Mouse (Mus musculus): ENCODE measurements at regions not wholly inside any gene's neighbourhood (a gene's known extent, or its start where the extent isn't known, plus 50 kb on each side); places are given as distances from the start of the nearest gene placed in this dataset.
A peak's percentile ranks its signal among the peaks of the same experiment; 100 is the strongest.

DNA sequence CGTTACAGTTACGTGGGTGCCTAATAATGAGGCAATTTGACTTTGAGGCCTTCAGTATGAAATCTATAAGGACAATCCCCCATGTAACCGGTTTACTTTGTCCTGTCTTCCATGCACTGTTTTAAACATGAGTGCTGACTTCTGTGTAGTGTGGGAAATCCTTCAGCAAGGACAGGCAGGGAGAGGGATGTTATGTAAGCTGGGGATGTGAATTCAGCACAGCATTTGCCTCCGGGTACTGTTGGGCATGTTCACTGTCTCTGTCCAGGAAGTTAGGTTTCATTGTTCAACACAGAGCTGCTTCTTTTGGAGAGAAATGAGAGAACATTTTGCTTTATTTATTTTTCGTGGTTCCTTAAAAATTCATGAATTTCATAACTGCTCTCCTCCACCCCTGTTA, 322.7 kb downstream of the Rnf144a start:
- no peaks in the 10 kb centered on the region for H3K4me1 ChIP-seq (ENCODE audit: control insufficient read depth, insufficient read depth, low read length)
- DNase-seq (ENCODE audit: low spot score) (no peak), ATAC-seq (ENCODE audit: insufficient read depth, low FRiP score, low TSS enrichment) (no peak)
- H3K9ac ChIP-seq (ENCODE audit: low read length) = no peak overlapping the region
- no peak overlapping the region for H3K27ac ChIP-seq (ENCODE audit: low read depth, low read length)
- no peak overlapping the region for H3K4me3 ChIP-seq (ENCODE audit: low read depth, low read length)
- no peaks in the 10 kb centered on the region for H3K36me3 ChIP-seq (ENCODE audit: control insufficient read depth, insufficient read depth, low read length)
- H3K9me3 ChIP-seq (ENCODE audit: control insufficient read depth, low read length) = no peaks in the 10 kb centered on the region
- no peak overlapping the region for H3K4me2 ChIP-seq (ENCODE audit: low read depth)
- H3K27me3 ChIP-seq (ENCODE audit: control insufficient read depth, insufficient read depth, low read length) = no peaks in the 10 kb centered on the region
- WGBS = 80% methylated on average over 5 of the region's 5 CpGs

DNA sequence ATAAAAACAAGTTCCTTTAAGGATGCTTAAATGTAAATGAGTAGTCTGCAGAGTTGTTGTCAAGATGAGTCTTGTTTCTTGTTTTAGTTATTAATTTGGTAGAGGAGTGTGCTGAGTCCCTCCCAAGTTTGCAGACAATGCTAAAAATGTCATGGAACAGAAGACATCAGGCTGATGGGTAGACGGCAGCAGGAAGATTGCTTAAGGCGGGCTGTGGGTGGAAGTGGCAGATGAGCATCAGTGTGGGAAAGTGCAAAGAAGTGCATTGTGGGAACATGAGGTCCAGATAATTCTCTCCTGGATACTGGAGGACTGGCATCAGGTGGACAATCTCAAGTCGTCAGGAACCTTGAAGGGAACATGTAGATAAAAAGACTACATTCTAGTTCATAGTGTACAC, 323.2 kb downstream of the Rnf144a start:
- Histone ChIP-seq H3K4me3 (ENCODE audit: low read depth, low read length) (no peak overlapping the region), H3K27ac (ENCODE audit: low read depth, low read length) (no peak overlapping the region), H3K36me3 (ENCODE audit: control insufficient read depth, insufficient read depth, low read length) (no peaks in the 10 kb centered on the region), H3K9me3 (ENCODE audit: control insufficient read depth, low read length) (no peaks in the 10 kb centered on the region), H3K9ac (ENCODE audit: low read length) (no peak overlapping the region), H3K4me2 (ENCODE audit: low read depth) (no peak overlapping the region), H3K4me1 (ENCODE audit: control insufficient read depth, insufficient read depth, low read length) (no peaks in the 10 kb centered on the region), H3K27me3 (ENCODE audit: control insufficient read depth, insufficient read depth, low read length) (no peaks in the 10 kb centered on the region)
- DNase-seq (ENCODE audit: low spot score) (no peak), ATAC-seq (ENCODE audit: insufficient read depth, low FRiP score, low TSS enrichment) (no peak)
- 83% methylated on average over 3 of the region's 3 CpGs for WGBS

DNA sequence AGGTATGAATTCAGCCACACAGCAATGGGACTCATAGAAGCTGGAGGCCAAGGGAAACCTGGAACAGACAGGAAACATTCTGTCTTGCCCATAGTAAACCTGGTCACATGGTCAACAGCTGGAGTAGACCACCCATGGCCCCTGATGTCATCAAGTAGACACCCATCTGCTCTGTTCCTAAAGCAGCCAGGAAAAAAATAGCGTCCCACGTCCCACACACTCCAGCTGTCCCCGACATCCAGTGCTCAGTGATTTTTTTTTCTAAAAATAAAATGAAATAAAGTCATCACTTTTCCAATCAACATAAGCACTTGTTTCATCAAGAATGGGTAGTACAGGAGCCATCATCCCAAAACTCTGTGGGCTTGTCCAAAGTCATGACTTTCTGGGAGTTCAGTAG, 326.7 kb downstream of the Rnf144a start:
- H3K4me2 ChIP-seq (ENCODE audit: low read depth) = no peak overlapping the region
- WGBS = 76% methylated on average over 3 of the region's 3 CpGs
- no peak overlapping the region for H3K27ac ChIP-seq (ENCODE audit: low read depth, low read length)

DNA sequence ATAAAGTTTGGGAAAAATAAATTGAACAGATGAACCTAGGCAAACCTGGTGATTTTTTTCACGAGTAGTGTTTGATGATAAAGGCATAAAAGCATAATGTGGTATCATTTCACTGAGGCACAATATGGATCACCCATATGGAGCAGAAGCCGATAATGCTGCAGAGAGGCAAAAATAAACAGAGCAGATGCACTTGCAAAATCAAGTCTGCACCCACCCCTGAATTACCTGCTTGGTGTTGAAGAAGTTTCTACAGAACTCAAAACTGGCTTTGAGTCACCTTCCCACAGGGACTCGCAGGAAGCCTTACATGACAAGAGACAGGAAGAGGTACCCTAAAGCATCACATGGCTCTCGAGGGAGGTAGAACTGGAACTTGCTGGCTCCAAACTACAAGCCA, 328.1 kb downstream of the Rnf144a start:
- H3K4me2 ChIP-seq (ENCODE audit: low read depth) = no peak overlapping the region
- 89% methylated on average over 4 of the region's 4 CpGs for WGBS
- no peak overlapping the region for H3K27ac ChIP-seq (ENCODE audit: low read depth, low read length)
- H3K4me3 ChIP-seq (ENCODE audit: low read depth, low read length) = no peak overlapping the region
- no peak for ATAC-seq (ENCODE audit: insufficient read depth, low FRiP score, low TSS enrichment)
- H3K36me3 ChIP-seq (ENCODE audit: control insufficient read depth, insufficient read depth, low read length) = no peaks in the 10 kb centered on the region
- no peaks in the 10 kb centered on the region for H3K9me3 ChIP-seq (ENCODE audit: control insufficient read depth, low read length)
- no peak for DNase-seq (ENCODE audit: low spot score)
- H3K4me1 ChIP-seq (ENCODE audit: control insufficient read depth, insufficient read depth, low read length) = no peaks in the 10 kb centered on the region
- H3K9ac ChIP-seq (ENCODE audit: low read length) = no peak overlapping the region
- no peaks in the 10 kb centered on the region for H3K27me3 ChIP-seq (ENCODE audit: control insufficient read depth, insufficient read depth, low read length)

More for the DNA sequence above, 326.7 kb downstream of the Rnf144a start:
- no peak overlapping the region for H3K4me3 ChIP-seq (ENCODE audit: low read depth, low read length)
- no peak overlapping the region for H3K9ac ChIP-seq (ENCODE audit: low read length)
- H3K36me3 ChIP-seq (ENCODE audit: control insufficient read depth, insufficient read depth, low read length) = no peaks in the 10 kb centered on the region
- no peaks in the 10 kb centered on the region for H3K9me3 ChIP-seq (ENCODE audit: control insufficient read depth, low read length)
- ATAC-seq (ENCODE audit: insufficient read depth, low FRiP score, low TSS enrichment) (no peak), DNase-seq (ENCODE audit: low spot score) (no peak)
- no peaks in the 10 kb centered on the region for H3K27me3 ChIP-seq (ENCODE audit: control insufficient read depth, insufficient read depth, low read length)
- no peaks in the 10 kb centered on the region for H3K4me1 ChIP-seq (ENCODE audit: control insufficient read depth, insufficient read depth, low read length)

DNA sequence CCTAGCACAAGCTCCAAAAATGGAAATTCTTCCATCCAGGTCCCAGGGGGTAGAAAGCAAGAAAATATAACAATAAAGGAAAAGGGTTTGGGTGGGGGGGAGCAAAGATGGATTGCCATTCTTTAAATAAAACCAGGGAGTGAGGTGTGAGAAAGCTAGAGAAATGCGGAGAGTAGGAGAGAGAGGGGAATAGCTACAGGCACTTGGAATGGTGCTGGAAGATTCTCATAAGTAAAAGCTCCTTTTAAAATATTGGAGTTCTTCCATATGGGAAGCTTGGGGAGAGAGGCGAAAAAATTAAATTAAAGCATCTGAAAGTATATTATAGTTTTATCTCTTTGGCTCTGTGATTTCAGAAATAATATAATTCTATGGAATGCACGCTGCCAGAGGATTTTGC, 328.6 kb downstream of the Rnf144a start:
- H3K9me3 ChIP-seq (ENCODE audit: control insufficient read depth, low read length) = no peaks in the 10 kb centered on the region
- H3K4me2 ChIP-seq (ENCODE audit: low read depth) = no peak overlapping the region
- ATAC-seq (ENCODE audit: insufficient read depth, low FRiP score, low TSS enrichment) (no peak), DNase-seq (ENCODE audit: low spot score) (no peak)
- WGBS = 90% methylated on average over 3 of the region's 3 CpGs
- H3K4me1 ChIP-seq (ENCODE audit: control insufficient read depth, insufficient read depth, low read length) = no peaks in the 10 kb centered on the region
- no peaks in the 10 kb centered on the region for H3K27me3 ChIP-seq (ENCODE audit: control insufficient read depth, insufficient read depth, low read length)
- H3K27ac ChIP-seq (ENCODE audit: low read depth, low read length) = no peak overlapping the region
- H3K36me3 ChIP-seq (ENCODE audit: control insufficient read depth, insufficient read depth, low read length) = no peaks in the 10 kb centered on the region
- no peak overlapping the region for H3K9ac ChIP-seq (ENCODE audit: low read length)
- no peak overlapping the region for H3K4me3 ChIP-seq (ENCODE audit: low read depth, low read length)

DNA sequence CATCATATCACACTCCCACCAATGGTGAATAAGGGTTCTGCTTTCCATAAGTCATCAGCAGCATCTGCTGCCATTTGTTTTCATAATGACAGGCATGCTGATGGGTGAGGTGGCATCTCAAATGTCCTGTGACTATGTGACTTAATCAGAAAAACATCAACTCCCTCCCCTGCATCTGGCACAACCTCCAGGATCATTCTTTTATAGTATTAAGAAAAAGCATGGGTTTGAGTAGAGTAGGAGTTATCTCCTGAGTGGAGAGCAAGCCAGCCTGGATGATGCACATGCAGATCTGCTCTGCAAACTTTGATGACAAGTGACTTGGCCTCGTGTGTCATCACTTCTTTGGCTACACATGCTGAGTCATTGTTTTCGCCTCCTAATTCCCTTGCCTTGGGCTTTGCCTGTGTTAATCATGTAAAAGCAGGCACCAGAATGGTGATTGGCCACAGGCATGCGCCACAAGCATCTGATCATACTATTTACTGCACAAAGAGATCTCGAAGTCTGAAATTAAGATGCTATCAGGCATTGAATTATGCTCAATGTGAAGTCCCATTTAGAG, 335.9 kb downstream of the Rnf144a start:
- H3K4me2 ChIP-seq (ENCODE audit: low read depth) = no peak overlapping the region
- no peak overlapping the region for H3K9ac ChIP-seq (ENCODE audit: low read length)
- ATAC-seq (ENCODE audit: insufficient read depth, low FRiP score, low TSS enrichment) (no peak), DNase-seq (ENCODE audit: low spot score) (no peak)
- H3K4me1 ChIP-seq (ENCODE audit: control insufficient read depth, insufficient read depth, low read length) = no peaks in the 10 kb centered on the region
- no peak overlapping the region for H3K27ac ChIP-seq (ENCODE audit: low read depth, low read length)
- no peaks in the 10 kb centered on the region for H3K9me3 ChIP-seq (ENCODE audit: control insufficient read depth, low read length)
- H3K4me3 ChIP-seq (ENCODE audit: low read depth, low read length) = no peak overlapping the region
- H3K36me3 ChIP-seq (ENCODE audit: control insufficient read depth, insufficient read depth, low read length) = no peaks in the 10 kb centered on the region
- WGBS = 73% methylated on average over 4 of the region's 4 CpGs
- H3K27me3 ChIP-seq (ENCODE audit: control insufficient read depth, insufficient read depth, low read length) = no peaks in the 10 kb centered on the region

DNA sequence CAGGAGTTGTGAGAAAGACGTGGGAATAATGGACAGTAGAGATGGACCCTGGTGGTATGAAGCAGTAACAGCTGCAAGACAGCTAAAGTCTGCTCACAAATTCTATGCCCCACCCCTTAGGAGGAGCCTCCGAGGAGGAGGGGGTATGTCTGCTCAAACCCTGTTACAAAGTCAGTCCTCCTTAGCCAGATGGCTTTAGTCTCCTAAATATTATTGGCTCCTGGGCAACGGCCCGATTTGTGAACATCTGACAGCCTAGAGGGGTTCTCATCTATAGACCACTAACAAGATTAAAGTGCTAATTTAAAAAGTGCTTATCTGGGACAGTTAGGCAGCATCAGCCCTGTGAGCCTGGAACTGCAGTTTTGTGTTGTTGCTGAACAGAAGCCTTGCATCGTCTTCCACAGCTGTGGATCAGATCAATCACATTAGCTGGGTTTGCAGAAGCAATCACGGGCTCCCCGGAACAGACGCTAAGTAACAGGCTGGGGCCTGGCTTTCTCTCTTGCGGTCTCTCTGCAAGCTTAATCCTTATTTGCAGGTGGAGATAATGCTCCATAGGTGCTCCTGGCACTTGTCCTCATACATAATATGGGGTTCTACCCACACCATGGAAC, 339.3 kb downstream of the Rnf144a start:
- Histone ChIP-seq H3K4me3 (ENCODE audit: low read depth, low read length) (no peak overlapping the region), H3K9ac (ENCODE audit: low read length) (no peak overlapping the region), H3K4me2 (ENCODE audit: low read depth) (no peak overlapping the region), H3K4me1 (ENCODE audit: control insufficient read depth, insufficient read depth, low read length) (no peaks in the 10 kb centered on the region), H3K9me3 (ENCODE audit: control insufficient read depth, low read length) (no peaks in the 10 kb centered on the region), H3K36me3 (ENCODE audit: control insufficient read depth, insufficient read depth, low read length) (no peaks in the 10 kb centered on the region), H3K27ac (ENCODE audit: low read depth, low read length) (no peak overlapping the region), H3K27me3 (ENCODE audit: control insufficient read depth, insufficient read depth, low read length) (no peaks in the 10 kb centered on the region)
- DNase-seq (ENCODE audit: low spot score) = no peak
- WGBS = 42% methylated on average over 9 of the region's 9 CpGs
- ATAC-seq (ENCODE audit: insufficient read depth, low FRiP score, low TSS enrichment) = no peak

DNA sequence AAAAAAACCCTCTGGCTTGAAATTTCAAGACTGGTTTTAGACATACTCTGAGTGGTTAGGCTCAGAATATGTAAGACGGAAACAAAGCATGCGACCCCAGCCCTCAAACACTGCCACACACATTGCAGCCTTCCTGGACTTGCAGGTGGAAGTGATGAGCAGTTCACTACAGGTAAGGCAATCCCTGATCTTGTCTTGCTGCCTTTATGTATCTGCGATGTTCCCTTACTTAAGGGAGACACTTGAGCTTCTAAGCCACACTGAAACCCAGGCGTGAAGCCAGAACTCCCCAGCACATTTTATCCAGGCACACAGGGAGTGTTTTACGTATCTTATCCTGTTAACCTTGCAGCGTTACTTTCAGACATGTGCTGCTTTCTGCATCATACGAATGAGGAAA, 342.9 kb downstream of the Rnf144a start:
- DNase-seq (ENCODE audit: low spot score) (no peak), ATAC-seq (ENCODE audit: insufficient read depth, low FRiP score, low TSS enrichment) (no peak)
- Histone ChIP-seq H3K9me3 (ENCODE audit: control insufficient read depth, low read length) (no peaks in the 10 kb centered on the region), H3K27me3 (ENCODE audit: control insufficient read depth, insufficient read depth, low read length) (no peaks in the 10 kb centered on the region), H3K4me2 (ENCODE audit: low read depth) (no peak overlapping the region), H3K36me3 (ENCODE audit: control insufficient read depth, insufficient read depth, low read length) (no peaks in the 10 kb centered on the region), H3K9ac (ENCODE audit: low read length) (no peak overlapping the region), H3K27ac (ENCODE audit: low read depth, low read length) (no peak overlapping the region), H3K4me1 (ENCODE audit: control insufficient read depth, insufficient read depth, low read length) (peaks cover 4% of the 10 kb centered on the region; the same call in 1 of the 2 replicates), H3K4me3 (ENCODE audit: low read depth, low read length) (no peak overlapping the region)
- WGBS = 87% methylated on average over 7 of the region's 7 CpGs

DNA sequence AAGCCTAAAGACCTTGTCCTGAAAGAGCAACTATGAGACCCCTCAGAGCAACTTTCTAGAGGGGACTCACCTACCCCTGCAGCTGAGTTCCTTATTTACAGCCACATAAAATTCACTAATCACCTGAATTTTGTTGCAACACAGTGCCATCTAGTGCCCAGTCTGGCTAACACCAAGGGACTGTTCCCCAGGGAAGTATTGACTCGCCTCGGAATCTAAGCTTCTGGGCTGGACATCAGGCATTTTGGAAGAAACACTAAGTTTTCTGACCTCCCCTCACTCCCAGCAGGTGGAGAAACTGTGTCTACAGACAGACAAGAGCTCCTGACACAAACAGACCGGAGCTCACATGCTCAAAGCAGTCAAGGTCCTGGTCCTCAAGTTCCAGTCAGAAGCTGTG, 343.4 kb downstream of the Rnf144a start:
- no peak for ATAC-seq (ENCODE audit: insufficient read depth, low FRiP score, low TSS enrichment)
- Histone ChIP-seq H3K4me2 (ENCODE audit: low read depth) (no peak overlapping the region), H3K9ac (ENCODE audit: low read length) (no peak overlapping the region), H3K27me3 (ENCODE audit: control insufficient read depth, insufficient read depth, low read length) (no peaks in the 10 kb centered on the region), H3K27ac (ENCODE audit: low read depth, low read length) (no peak overlapping the region), H3K9me3 (ENCODE audit: control insufficient read depth, low read length) (no peaks in the 10 kb centered on the region), H3K4me1 (ENCODE audit: control insufficient read depth, insufficient read depth, low read length) (peaks cover 4% of the 10 kb centered on the region; the same call in 1 of the 2 replicates), H3K4me3 (ENCODE audit: low read depth, low read length) (no peak overlapping the region), H3K36me3 (ENCODE audit: control insufficient read depth, insufficient read depth, low read length) (no peaks in the 10 kb centered on the region)
- DNase-seq (ENCODE audit: low spot score) = peak; percentile 72
- WGBS = 10% methylated on average over 3 of the region's 3 CpGs
